Mouse (Mus musculus) layer of hippocampus, adult 2 months (tissue): ENCODE results near the gene 4930432K21Rik. TPM values are rescaled to one million over a fixed set of nuclear protein-coding genes. Genes with fewer than 3 reads are reported as not detected.

Source experiments
- DNase-seq, 2 experiments: peaks; one replicate each; pipeline ENCODE4 v3.0.0; 2022; ENCODE audit warnings: low spot score in 2 of 2
- H3K27ac ChIP-seq: fragments of 200-600 bp; 2 replicates; pipeline ENCODE4 v1.8.1; 2022
- H3K4me3 ChIP-seq: fragments of 200-600 bp; 2 replicates; pipeline ENCODE4 v1.8.1; 2022; ENCODE audit warnings: mild to moderate bottlenecking
- CTCF ChIP-seq: fragments of 200-600 bp; conservative IDR thresholded peaks from 2 replicates; pipeline ENCODE4 v1.8.1; 2022; ENCODE audit warnings: antibody characterized with exemption, mild to moderate bottlenecking, moderate library complexity
- total RNA-seq, 2 experiments: library from RNA; stranded (reverse); gene quantifications; 2 replicates each; pipeline ENCODE4 v1.2.3; 2021

4930432K21Rik gene
- total RNA-seq, 2 experiments from 2014 or later: 2.1 to 2.9 TPM

DNA sequence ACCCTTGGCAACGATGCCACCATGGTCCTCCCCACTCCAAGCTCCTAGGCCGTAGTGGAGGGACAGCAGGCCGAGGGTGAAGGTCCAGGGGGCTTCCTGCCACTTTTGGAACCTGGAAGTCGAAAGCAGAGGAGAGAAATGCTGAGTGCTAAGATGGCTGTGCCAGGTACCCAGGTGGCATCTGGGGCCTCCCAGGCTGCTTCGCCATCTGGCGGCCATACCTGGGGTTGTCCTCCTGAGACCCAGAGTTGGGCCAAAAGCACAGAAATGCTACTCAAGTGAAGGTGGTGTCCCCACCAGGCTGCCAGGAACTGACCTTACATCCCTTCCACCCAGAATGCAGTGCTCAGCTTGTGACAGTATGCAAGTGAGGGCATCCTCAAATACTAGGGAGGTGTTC, 26.0 kb downstream of the 4930432K21Rik start:
- no peak for DNase-seq
- no peak overlapping the region for H3K27ac ChIP-seq
- H3K4me3 ChIP-seq: no peak overlapping the region
- peak; percentile 54 for TF ChIP-seq CTCF

- Histone ChIP-seq H3K4me3 (no peak overlapping the region), H3K27ac (no peak overlapping the region)
- DNase-seq: no peak
- TF ChIP-seq CTCF: no peak
Observed at GRCm38 (mm10) chr8:84176560-84176959, 28.7 kb downstream of the 4930432K21Rik start.

DNA sequence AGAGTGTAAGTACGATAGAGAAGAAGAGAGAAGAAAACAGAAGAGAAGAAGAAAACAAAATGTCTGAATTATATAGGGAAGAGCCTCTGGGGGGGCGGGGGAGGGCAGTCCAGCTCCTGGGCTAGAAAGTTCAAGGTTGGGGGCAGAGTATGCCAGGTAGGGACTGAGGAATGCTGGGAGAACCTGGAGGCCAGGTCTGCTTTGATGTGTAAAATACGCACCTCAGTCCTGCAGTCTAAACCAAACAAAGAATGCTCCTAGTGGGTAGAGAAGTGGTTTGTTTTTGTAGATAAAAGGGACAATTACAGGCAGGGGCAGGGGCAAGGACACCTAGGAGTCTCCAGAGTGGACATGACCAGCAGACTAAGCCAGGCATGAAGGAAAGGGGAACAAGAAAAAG, 29.6 kb downstream of the 4930432K21Rik start:
- TF ChIP-seq CTCF: no peak
- DNase-seq: no peak
- no peak overlapping the region for H3K4me3 ChIP-seq
- H3K27ac ChIP-seq: no peak overlapping the region

- H3K4me3 ChIP-seq: no peak overlapping the region
- no peak for TF ChIP-seq CTCF
- DNase-seq: no peak
Observed at GRCm38 (mm10) chr8:84178592-84178991, 30.8 kb downstream of the 4930432K21Rik start.

DNA sequence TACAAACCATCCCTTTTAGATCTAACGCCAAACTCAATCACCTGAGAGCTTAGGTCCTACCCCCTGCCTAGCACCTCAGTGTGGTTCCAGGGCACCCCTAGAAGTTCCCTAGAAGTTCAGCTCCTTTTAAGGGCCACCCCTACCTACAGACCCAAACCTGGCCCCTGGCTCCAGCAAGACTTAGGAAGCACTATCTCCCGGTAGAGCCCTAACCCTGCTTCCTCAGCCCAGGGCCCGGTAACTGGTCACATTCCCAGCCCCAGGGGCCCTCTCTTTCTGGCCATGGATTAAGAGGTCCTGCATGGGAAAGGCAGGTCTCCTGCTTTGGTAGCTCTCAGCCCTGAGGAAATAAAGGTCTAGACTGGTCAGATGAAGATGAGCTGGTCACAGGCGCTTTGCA, 32.1 kb downstream of the 4930432K21Rik start:
- Histone ChIP-seq H3K4me3 (no peak overlapping the region), H3K27ac (no peak overlapping the region)
- DNase-seq: no peak
- TF ChIP-seq CTCF: no peak

More at GRCm38 (mm10) chr8:84178592-84178991, 30.8 kb downstream of the 4930432K21Rik start:
- H3K27ac ChIP-seq: no peak overlapping the region

GRCm38 (mm10) chr8:84180530-84181190, 32.8 kb downstream of the 4930432K21Rik start:
- no peak for DNase-seq
- TF ChIP-seq CTCF: no peak
- no peak overlapping the region for H3K27ac ChIP-seq

GRCm38 (mm10) chr8:84182833-84183232, 35.0 kb downstream of the 4930432K21Rik start:
- TF ChIP-seq CTCF: no peak
- no peak overlapping the region for H3K27ac ChIP-seq
- DNase-seq: no peak

More at GRCm38 (mm10) chr8:84180530-84181190, 32.8 kb downstream of the 4930432K21Rik start:
- H3K4me3 ChIP-seq: no peak overlapping the region; the same call in 1 of the 2 replicates

DNA sequence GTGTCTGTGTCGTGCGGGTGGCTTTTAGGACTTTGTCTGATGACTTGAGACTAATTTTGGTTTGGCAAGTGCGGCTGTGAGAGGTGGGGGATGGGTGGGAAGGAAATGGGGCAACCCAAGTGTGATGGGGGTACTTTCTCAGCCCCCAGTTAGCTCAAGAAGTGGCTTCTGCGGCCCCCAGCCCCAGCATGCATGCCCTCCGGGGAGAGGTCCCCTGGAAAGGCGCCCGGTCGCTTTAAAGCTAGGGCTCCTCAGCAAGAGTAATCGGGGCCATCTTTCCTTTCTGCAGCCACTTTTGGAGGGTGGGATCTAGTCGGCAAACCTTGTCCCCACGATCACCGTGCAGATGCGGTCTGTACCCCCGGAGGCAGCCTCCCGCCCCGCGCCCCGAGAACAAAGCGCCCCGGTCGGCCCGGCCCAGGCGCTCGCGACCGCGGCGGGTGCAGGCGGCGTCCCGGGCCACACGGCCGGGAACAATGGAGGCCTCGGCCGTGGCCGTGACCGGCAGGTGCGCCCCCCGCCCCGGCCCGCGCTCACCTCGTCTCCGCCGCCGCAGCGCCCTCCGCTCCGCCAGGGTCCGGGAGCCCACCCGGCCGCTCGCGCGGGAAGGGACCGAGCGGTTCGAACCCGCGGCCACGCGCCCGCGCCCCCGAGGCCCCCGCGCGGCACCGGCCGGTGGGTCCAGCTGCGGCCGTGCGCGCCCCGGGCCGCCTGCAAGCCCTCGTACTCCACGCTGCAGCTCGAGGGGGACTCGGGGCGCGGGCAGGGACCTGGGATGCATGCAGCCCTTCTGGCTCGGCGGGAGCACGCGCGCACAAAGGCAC, 35.6 kb downstream of the 4930432K21Rik start:
- Histone ChIP-seq H3K4me3 (peak overlapping the region; percentile 67), H3K27ac (peak overlapping the region; percentile 86)
- TF ChIP-seq CTCF: no peak
- no peak for DNase-seq

More at GRCm38 (mm10) chr8:84182833-84183232, 35.0 kb downstream of the 4930432K21Rik start:
- H3K4me3 ChIP-seq: peak overlapping the region; percentile 67

- H3K4me3 ChIP-seq: peak overlapping the region; percentile 67
- peak overlapping the region; percentile 86 for H3K27ac ChIP-seq
- no peak for TF ChIP-seq CTCF
- peak in 1 of 2 experiments; percentile 29 for DNase-seq
Observed at GRCm38 (mm10) chr8:84184085-84185043, 36.5 kb downstream of the 4930432K21Rik start.

GRCm38 (mm10) chr8:84185117-84185516, 37.3 kb downstream of the 4930432K21Rik start, which contains the start of gene Nanos3:
Gene Nanos3, minus strand, starts transcription at chr8:84185217.
- no peak for DNase-seq
- Histone ChIP-seq H3K4me3 (peak within 1 kb of the TSS; percentile 67), H3K27ac (peak within 1 kb of the TSS; percentile 86)
- TF ChIP-seq CTCF: no peak

GRCm38 (mm10) chr8:84186547-84186946, 38.7 kb downstream of the 4930432K21Rik start:
- H3K4me3 ChIP-seq: peak overlapping the region; percentile 47
- peak overlapping the region; percentile 61 for H3K27ac ChIP-seq
- peak; percentile 76 to 79 for DNase-seq
- peak; percentile 98 for TF ChIP-seq CTCF

GRCm38 (mm10) chr8:84187065-84187755, 39.4 kb downstream of the 4930432K21Rik start:
- peak in 1 of 2 experiments; percentile 60 for DNase-seq
- Histone ChIP-seq H3K27ac (peak overlapping the region; percentile 61), H3K4me3 (peak overlapping the region; percentile 47)
- peak; percentile 88 for TF ChIP-seq CTCF
